Mouse (Mus musculus): ENCODE data around the gene Hs1bp3.

Hs1bp3 gene

GRCm38 (mm10) chr12:8313270-8313771 lies at the start of gene Hs1bp3:
TSS of gene Hs1bp3 (plus strand) at chr12:8313432.
- peak; percentile 89 to 91 for DNase-seq

- DNase-seq, result no peak
Measured at GRCm38 (mm10) chr12:8266311-8266710, 46.9 kb upstream of the Hs1bp3 start.

- DNase-seq, result no peak
Measured at GRCm38 (mm10) chr12:8269627-8270026, 43.6 kb upstream of the Hs1bp3 start.

- no peak for DNase-seq
Measured at GRCm38 (mm10) chr12:8271405-8271804, 41.8 kb upstream of the Hs1bp3 start.

DNA sequence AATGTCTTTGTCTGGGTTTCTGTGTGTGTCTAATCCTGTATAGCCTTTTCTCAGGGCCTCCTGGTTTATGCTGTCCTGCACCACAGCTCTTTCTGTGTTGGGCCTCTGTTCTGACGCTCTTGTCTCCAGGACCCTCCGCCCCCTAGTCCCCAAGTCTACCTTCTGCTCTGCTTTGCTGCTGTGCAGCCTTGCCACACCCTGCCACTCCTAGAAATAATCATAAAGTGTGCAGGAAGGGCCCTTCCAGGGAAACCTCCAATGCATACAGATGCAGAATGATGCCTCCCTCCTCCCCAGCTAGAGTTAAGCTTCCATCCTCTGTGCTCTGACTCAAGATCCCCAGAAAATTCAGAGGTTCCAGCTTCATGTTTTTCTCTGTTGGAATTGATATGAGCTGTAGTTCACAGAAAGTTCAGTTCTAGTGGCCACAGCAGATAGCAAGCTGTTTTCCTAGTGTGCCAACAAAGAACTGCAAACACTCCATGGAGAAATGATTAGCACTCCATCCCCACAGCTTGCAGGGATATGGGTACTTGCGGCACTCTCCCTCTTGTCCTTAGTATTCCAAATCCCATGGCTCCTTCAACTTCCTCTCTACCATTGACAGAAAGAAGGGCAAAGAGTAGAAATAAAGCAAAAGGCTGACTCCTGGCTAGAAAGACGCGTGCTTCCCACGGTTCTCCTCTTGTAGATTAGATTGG lies 39.6 kb upstream of the Hs1bp3 start:
- DNase-seq, result no peak

GRCm38 (mm10) chr12:8275424-8275823 lies 37.8 kb upstream of the Hs1bp3 start:
- DNase-seq, result no peak

- DNase-seq, result no peak
Measured at GRCm38 (mm10) chr12:8281225-8282017, 31.8 kb upstream of the Hs1bp3 start.

- DNase-seq, result no peak
Measured at GRCm38 (mm10) chr12:8287970-8288369, 25.3 kb upstream of the Hs1bp3 start.

- DNase-seq, result no peak
Measured at GRCm38 (mm10) chr12:8289099-8289498, 24.1 kb upstream of the Hs1bp3 start.

DNA sequence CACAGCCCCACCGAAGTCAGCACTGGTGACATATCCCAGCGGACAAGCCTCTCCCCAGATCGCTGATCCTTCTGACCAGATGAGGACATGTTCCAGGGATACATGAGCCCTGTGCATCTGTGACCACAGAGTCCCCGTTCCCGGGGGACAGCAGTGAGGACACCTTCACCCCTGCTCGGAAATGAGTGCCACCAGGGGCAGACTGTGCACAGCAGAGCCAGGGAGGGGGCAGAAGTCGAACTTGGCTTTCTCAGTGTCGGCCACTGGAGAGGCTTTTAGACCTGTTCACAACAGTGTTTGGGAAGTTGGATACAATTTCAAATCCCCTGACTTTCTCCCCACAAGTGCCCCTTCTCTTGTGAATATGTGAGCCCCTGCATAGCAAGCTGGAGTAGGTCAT lies 23.7 kb upstream of the Hs1bp3 start:
- no peak for DNase-seq

GRCm38 (mm10) chr12:8291157-8291853 lies 21.9 kb upstream of the Hs1bp3 start:
- no peak for DNase-seq

DNA sequence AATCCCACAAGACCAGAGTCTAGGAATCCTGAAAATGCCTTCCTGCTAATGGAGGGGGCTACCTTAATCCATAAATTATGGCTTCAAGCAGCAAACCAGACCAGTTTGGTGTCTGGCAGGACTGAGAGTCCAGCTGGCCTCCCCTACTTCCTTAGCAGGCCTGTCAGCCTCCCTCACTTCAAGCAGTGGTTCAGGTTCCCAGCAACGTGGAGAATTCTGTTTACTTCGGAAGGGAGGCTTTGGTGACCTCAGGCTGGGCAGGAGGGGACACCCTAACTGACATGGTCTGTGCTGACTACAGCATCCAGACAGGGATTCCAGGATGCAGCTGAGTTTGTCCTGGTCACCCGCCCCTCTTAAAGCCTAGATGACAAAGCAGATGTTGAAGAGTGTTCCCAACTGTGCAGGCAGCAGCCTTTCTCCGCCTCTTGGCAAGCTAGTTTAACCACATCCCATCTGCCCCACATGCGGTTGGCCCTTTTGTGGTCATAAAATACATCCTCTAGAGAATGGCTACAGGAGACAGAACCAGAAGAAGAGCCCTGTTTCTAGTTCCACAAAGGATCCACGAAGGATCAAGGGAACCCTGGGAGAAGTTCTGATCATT lies 17.8 kb upstream of the Hs1bp3 start:
- DNase-seq, result peak in 1 of 2 experiments; percentile 46

DNA sequence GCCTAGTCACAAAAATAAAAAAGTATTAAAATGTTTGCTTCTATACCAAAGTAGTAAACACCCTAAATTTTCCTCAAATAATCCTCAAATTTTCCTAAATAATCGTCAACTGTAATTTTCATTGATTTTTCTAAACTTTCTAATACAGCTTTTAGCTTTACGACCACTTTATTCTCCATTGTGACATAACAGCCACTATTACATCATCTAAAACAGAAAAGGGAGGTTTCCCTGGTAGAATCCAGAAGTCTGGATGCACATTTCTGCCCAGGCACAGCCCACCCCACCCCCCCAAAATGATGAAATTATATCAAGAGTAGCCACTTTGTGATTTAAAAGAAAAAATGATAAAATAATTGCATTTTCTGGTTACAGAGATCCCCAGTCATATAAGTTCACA lies 17.1 kb upstream of the Hs1bp3 start:
- DNase-seq, result no peak

GRCm38 (mm10) chr12:8297586-8298214 lies 15.5 kb upstream of the Hs1bp3 start:
- no peak for DNase-seq

DNA sequence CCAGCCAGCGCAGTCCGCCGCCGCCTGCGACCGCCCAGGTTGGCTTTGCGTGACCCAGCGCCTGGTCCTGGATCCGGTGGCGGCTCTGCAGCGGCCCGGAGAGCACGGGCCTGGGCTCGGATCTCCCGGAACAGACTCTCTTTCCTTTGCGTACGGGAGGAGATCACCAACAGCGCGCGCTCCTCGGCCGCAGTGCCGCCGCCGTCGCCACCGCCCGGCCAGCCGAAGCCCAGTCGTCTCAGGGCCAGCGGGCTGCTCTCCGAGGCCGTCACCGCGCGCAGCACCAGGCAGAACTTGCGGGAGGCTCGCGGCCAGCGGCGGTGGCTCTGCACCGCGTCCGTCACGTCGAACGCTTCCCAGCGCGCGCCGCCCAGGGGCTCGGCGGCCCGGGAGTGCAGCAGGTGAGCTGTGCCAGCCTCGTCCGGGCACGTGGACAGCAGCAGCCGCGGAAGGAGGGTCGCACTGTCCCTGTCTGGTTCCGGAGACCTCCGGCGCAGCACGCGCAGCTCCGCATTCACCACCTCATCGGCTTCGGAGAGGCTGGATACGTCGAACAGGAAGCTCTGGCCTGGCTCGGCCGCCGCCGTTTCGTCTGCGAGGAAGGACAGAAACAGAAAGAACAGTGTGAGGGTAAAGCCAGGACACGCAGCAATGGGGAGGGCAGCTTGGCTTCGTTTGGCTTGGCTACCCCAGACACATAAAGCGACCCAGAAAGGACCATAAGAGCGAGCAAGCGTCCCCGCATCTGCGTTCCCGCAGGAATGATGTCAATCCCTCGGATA lies 14.7 kb upstream of the Hs1bp3 start:
- no peak for DNase-seq

GRCm38 (mm10) chr12:8299143-8300110 lies 13.8 kb upstream of the Hs1bp3 start:
- DNase-seq, result no peak

DNA sequence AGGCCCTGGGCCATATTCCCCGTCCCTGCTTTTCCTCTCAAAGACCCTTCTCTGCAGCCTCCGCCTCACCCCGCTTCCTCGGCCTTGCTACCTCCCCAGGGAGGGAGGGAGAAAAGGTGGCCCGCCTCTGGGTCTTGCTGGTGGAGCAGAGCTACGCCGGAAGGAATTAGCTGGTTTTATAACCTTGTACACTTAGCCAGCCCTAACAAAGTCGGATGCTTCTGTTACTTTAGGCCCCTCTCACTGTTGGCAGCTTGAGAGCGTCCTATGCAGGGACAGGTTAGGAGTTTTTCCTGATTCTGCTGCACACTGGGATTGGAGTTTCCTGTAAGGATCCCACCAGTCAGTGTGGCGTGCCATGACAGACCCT lies 13.1 kb upstream of the Hs1bp3 start:
- DNase-seq, result no peak

DNA sequence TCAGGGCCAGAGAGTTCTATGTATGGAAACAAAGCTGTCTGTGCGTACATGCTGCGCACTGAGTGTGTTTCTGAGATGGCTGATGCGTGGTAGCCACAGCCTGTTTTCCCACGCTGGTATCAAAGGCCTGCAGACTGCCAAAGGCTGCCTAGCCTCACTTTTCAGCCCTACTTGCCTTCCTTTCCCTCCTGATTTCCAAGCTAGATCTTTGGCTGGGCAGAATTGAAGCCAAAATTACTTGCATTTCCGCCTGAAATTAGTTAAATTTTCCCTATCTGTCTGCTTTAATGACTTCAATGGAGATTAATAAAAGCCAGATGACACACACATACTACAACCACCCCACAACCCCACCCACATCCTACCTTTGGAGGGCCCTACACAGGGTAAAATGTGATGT lies 12.7 kb upstream of the Hs1bp3 start:
- no peak for DNase-seq

DNA sequence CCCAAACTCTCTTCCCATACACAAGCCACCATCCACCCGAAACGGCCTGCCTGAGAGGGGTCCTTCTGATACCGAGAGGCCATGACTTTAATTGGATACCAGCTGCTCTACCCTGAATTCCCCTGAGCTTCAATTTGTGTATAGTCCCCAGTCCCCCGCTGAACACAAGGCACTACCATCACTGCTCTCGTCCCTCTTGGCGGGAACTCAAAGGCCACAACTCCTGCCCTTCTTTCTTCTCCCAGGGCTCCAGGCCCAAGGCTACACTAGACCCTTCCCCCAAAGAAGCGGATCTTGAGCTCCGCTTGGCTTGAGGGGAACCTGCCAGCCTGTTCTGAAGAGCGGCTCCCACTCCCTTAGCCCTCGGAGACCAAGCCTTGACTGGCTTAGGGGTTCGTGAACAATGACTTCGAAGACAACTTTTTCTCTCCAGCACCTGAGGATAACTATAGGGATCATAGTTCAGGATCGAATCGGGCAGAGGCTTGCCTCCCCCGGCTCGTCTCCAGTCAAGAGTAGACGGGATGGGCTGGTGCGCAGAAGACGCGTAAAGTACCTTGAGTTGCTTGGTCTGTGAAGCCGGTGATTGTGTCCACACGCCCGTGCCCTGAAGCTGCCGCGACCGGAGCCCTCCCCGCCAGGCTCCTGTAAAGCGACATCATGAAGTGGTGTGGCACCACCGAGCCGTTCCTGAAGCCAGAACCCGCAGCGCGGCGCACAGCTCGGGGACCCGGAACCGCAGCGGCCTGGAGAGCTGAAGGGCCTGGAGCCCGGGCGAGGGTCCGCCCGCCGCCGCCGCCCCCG lies 12.0 kb upstream of the Hs1bp3 start:
- no peak for DNase-seq
